Mouse (Mus musculus) liver, adult 2 months (tissue): ENCODE measurements around the gene Eef2k.

Experiments used
- CTCF ChIP-seq: fragments of 200-500 bp; IDR thresholded peaks from 2 replicates; pipeline ENCODE4 v1.5.1; 2011; ENCODE audit warnings: low read depth, low read length, control low read depth
- POLR2A ChIP-seq: fragments of 200-500 bp; IDR thresholded peaks from 2 replicates; pipeline ENCODE4 v1.6.1; 2011; ENCODE audit warnings: low read length, control low read depth; ENCODE audit not compliant: insufficient read depth; ENCODE audit errors: extremely low read depth

- no peak for TF ChIP-seq POLR2A
- no peak for TF ChIP-seq CTCF
These were observed 97.7 kb downstream of the Eef2k start for GRCm38 (mm10) chr7:120940343-120940742.
